Mouse (Mus musculus) forebrain, embryonic 16.5 days (tissue): Measurements from ENCODE around the gene Lingo1. TPM values are rescaled to one million over a fixed set of nuclear protein-coding genes. Genes with fewer than 3 reads are reported as not detected.

ENCODE experiments used
- ATAC-seq: fragments of 200-750 bp; cut with Nextera tagmentation; 2 replicates; pipeline ENCODE4 v1.8.0; 2017; ENCODE audit warnings: mild to moderate bottlenecking, moderate library complexity
- H3K27ac ChIP-seq: fragments of 300-500 bp; sonication (generic); 2 replicates; pipeline ENCODE4 v1.5.1; 2014; ENCODE audit warnings: low read length, control low read depth
- H3K27me3 ChIP-seq: fragments of 300-500 bp; sonication (generic); replicated peaks from 2 replicates; pipeline ENCODE4 v1.6.1; 2014; ENCODE audit warnings: low read length; ENCODE audit not compliant: control insufficient read depth, insufficient read depth
- H3K36me3 ChIP-seq: fragments of 300-500 bp; sonication (generic); 2 replicates; pipeline ENCODE4 v1.6.1; 2014; ENCODE audit not compliant: control insufficient read depth, insufficient read depth
- H3K4me1 ChIP-seq: fragments of 300-500 bp; sonication (generic); replicated peaks from 2 replicates; pipeline ENCODE4 v1.6.1; 2014; ENCODE audit warnings: low read length; ENCODE audit not compliant: control insufficient read depth, insufficient read depth
- H3K4me2 ChIP-seq: fragments of 300-500 bp; sonication (generic); 2 replicates; pipeline ENCODE4 v1.6.1; 2014; ENCODE audit warnings: mild to moderate bottlenecking, low read length, control low read depth
- H3K4me3 ChIP-seq: fragments of 300-500 bp; sonication (generic); replicated peaks from 2 replicates; pipeline ENCODE4 v1.5.1; 2014; ENCODE audit warnings: mild to moderate bottlenecking, low read length, control low read depth
- H3K9ac ChIP-seq: fragments of 300-500 bp; sonication (generic); replicated peaks from 2 replicates; pipeline ENCODE4 v1.6.1; 2014; ENCODE audit warnings: low read depth, low read length, control low read depth
- H3K9me3 ChIP-seq: fragments of 300-500 bp; sonication (generic); 2 replicates; pipeline ENCODE4 v1.6.1; 2016; ENCODE audit warnings: low read length; ENCODE audit not compliant: control insufficient read depth
- WGBS: fragments of 180-500 bp; shearing (Covaris S2); extraction: QIAGEN DNeasy Blood & Tissue Kit; methylation state at CpG from one replicate; pipeline ENCODE4 v1.1.7; 2014; 5-methylcytosine and 5-hydroxymethylcytosine counted together
- polyA plus RNA-seq: library from polyadenylated mRNA; unstranded; fragments of >200 nt; fragmentation: Nextera tagmentation; extraction: Ambion mirVana; gene quantifications from 2 replicates; pipeline ENCODE4 v1.2.1, GENCODE M21; 2015

Lingo1 gene
- polyA plus RNA-seq, 1 experiment from 2014 or later: 45.0 TPM

DNA sequence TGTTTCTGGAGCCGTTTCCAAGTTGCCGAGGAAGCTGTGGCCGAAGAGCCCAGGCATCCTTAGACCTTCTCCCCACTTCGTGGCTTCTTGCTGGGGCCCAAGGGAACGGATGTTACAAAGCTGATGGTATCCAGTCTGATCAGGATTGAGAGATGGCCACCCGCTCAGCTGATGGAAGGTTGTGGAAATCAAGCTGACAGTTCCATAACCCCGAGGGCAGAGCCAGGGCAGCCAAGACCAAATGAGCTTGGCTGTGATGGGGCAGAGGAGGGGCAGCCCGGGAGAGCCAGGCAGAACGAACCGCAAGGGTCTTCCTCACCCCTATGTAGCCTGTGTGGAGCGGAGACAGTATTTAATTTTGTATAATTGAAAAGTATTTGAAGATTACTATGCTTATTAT, 218.9 kb downstream of the Lingo1 start:
- 78% methylated on average over 11 of the region's 11 CpGs for WGBS
- no peak overlapping the region for H3K9ac ChIP-seq
- ATAC-seq: no peak
- H3K36me3 ChIP-seq: no peaks in the 10 kb centered on the region
- H3K27me3 ChIP-seq: no peaks in the 10 kb centered on the region; the same call in 1 of the 2 replicates
- H3K4me1 ChIP-seq: peaks cover 26% of the 10 kb centered on the region
- no peaks in the 10 kb centered on the region for H3K9me3 ChIP-seq
- H3K4me3 ChIP-seq: no peak overlapping the region
- no peak overlapping the region for H3K27ac ChIP-seq
- no peak overlapping the region for H3K4me2 ChIP-seq

DNA sequence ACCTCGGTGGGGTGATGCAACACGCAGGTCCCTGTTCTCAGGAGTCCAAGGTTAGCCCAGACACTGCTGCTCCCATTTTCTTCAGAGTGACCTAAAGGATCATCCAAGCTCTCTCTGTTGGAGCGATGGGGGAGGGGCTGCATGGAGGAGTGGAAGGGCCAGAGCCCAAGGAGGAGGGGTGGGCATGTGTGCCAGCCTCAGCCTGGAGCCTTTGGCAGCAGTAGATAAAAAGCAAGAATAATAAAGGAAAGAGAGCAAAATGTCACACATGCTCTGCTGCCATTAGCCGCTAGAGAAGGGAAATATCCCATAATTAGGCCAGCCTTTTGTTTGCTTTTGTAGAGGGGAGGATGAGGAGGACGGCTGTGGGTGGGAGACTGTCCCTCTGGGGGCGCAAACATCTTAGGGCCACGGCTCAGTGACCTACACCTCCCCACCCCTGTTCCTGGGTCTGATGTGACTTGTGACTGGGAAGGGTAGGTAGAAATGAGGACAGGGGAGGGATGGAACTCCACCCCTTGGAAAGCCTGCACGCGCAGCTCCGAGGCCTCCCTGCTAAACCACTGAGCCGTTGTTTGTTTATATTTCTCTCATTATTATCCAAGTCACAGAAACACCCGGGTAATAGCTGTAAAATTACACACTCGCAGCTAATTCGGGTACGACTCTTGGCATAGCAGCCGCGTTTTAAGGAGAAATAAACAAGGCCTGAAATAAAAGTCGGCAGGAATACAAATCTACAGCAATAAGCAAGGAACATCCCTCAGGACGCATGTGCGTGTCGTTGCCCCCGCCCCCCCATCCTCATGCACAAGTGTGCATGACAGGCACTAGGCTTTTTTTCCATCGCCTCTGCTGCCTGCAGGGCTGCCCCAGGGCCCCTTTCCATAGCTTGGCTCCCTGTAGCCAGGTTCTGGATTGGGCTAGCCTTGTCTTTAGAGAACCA, 223.5 kb downstream of the Lingo1 start:
- 29% methylated on average over 23 of the region's 23 CpGs for WGBS
- Histone ChIP-seq H3K4me1 (peaks cover 11% of the 10 kb centered on the region), H3K27ac (peak overlapping the region; percentile 64), H3K27me3 (no peaks in the 10 kb centered on the region), H3K4me3 (no peak overlapping the region), H3K9ac (peak overlapping the region; percentile 26; the same call in 1 of the 2 replicates), H3K36me3 (no peaks in the 10 kb centered on the region), H3K9me3 (no peaks in the 10 kb centered on the region), H3K4me2 (peak overlapping the region; percentile 29)
- ATAC-seq: peak; percentile 81

Other genes starting within 250 kb of the Lingo1 start
- gene Odf3l1, start 68.2 kb upstream of the Lingo1 start, polyA plus RNA-seq: not detected in 2 replicates
- 7.2 and 8.0 TPM in 2 replicates for gene Cspg4, start 68.6 kb upstream of the Lingo1 start, polyA plus RNA-seq
- 2.2 and 3.1 TPM in 2 replicates for gene Snx33, start 131.9 kb upstream of the Lingo1 start, polyA plus RNA-seq
- gene Imp3, start 141.0 kb upstream of the Lingo1 start, polyA plus RNA-seq: 79.4 and 81.1 TPM in 2 replicates
- gene Snupn, start 154.4 kb upstream of the Lingo1 start, polyA plus RNA-seq: 34.0 and 35.3 TPM in 2 replicates
- 24.7 and 26.9 TPM in 2 replicates for gene Ptpn9, start 198.5 kb upstream of the Lingo1 start, polyA plus RNA-seq